Mouse (Mus musculus) kidney, embryonic 16.5 days (tissue): ENCODE results near the gene Doc2b. TPM values are rescaled to one million over a fixed set of nuclear protein-coding genes. Genes with fewer than 3 reads are reported as not detected.
A peak's percentile ranks its signal among the peaks of the same experiment; 100 is the strongest.

Experiments used
- ATAC-seq: fragments of 200-750 bp; cut with Nextera tagmentation; 2 replicates; pipeline ENCODE4 v1.8.0; 2017; ENCODE audit warnings: moderate TSS enrichment; ENCODE audit not compliant: low FRiP score, low TSS enrichment
- H3K27ac ChIP-seq: fragments of 300-500 bp; sonication (generic); 2 replicates; pipeline ENCODE4 v1.5.1; 2014; ENCODE audit warnings: low read length
- H3K27me3 ChIP-seq: fragments of 300-500 bp; sonication (generic); 2 replicates; pipeline ENCODE4 v1.6.1; 2014; ENCODE audit warnings: low read length, control low read depth, mixed read lengths; ENCODE audit not compliant: insufficient read depth
- H3K36me3 ChIP-seq: fragments of 300-500 bp; sonication (generic); 2 replicates; pipeline ENCODE4 v1.6.1; 2014; ENCODE audit warnings: low read length, control low read depth, mixed read lengths; ENCODE audit not compliant: insufficient read depth
- H3K4me1 ChIP-seq: fragments of 300-500 bp; sonication (generic); 2 replicates; pipeline ENCODE4 v1.6.1; 2014; ENCODE audit warnings: low read length, control low read depth, mixed read lengths; ENCODE audit not compliant: insufficient read depth
- H3K4me2 ChIP-seq: fragments of 300-500 bp; sonication (generic); replicated peaks from 2 replicates; pipeline ENCODE4 v1.6.1; 2014; ENCODE audit warnings: low read depth, low read length
- H3K4me3 ChIP-seq: fragments of 300-500 bp; sonication (generic); 2 replicates; pipeline ENCODE4 v1.5.1; 2014; ENCODE audit warnings: mild to moderate bottlenecking, low read length
- H3K9ac ChIP-seq: fragments of 300-500 bp; sonication (generic); replicated peaks from 2 replicates; pipeline ENCODE4 v1.6.1; 2014; ENCODE audit warnings: low read length
- H3K9me3 ChIP-seq: fragments of 300-500 bp; sonication (generic); 2 replicates; pipeline ENCODE4 v1.6.1; 2016; ENCODE audit warnings: low read length, control low read depth
- WGBS: fragments of 180-500 bp; shearing (Covaris S2); extraction: QIAGEN DNeasy Blood & Tissue Kit; methylation state at CpG from one replicate; pipeline ENCODE4 v1.1.7; 2014; 5-methylcytosine and 5-hydroxymethylcytosine counted together
- polyA plus RNA-seq: library from polyadenylated mRNA; unstranded; fragments of >200 nt; fragmentation: Nextera tagmentation; extraction: Ambion mirVana; gene quantifications from 2 replicates; pipeline ENCODE4 v1.2.1, GENCODE M21; 2015

Doc2b gene
- polyA plus RNA-seq, 1 experiment from 2014 or later: 0.54 TPM

GRCm38 (mm10) chr11:75794602-75795320, 1.1 kb downstream of the Doc2b start:
- H3K36me3 ChIP-seq: no peaks in the 10 kb centered on the region
- H3K4me1 ChIP-seq: peaks cover 17% of the 10 kb centered on the region; the same call in 1 of the 2 replicates
- peak overlapping the region; percentile 53 for H3K4me3 ChIP-seq
- no peaks in the 10 kb centered on the region for H3K9me3 ChIP-seq
- H3K27ac ChIP-seq: no peak overlapping the region
- ATAC-seq: no peak
- WGBS: 6% methylated on average over 45 of the region's 45 CpGs
- peak overlapping the region; percentile 76 for H3K4me2 ChIP-seq
- H3K9ac ChIP-seq: peak overlapping the region; percentile 73
- peaks cover 31% of the 10 kb centered on the region for H3K27me3 ChIP-seq

GRCm38 (mm10) chr11:75793351-75793750, 2.5 kb downstream of the Doc2b start:
- H3K4me1 ChIP-seq: peaks cover 14% of the 10 kb centered on the region; the same call in 1 of the 2 replicates
- no peak overlapping the region for H3K27ac ChIP-seq
- H3K27me3 ChIP-seq: peaks cover 31% of the 10 kb centered on the region
- no peaks in the 10 kb centered on the region for H3K36me3 ChIP-seq
- no peaks in the 10 kb centered on the region for H3K9me3 ChIP-seq
- WGBS: 79% methylated on average over 5 of the region's 5 CpGs
- no peak for ATAC-seq
- no peak overlapping the region for H3K4me2 ChIP-seq
- no peak overlapping the region for H3K9ac ChIP-seq
- no peak overlapping the region for H3K4me3 ChIP-seq

GRCm38 (mm10) chr11:75792535-75792934, 3.3 kb downstream of the Doc2b start:
- peaks cover 14% of the 10 kb centered on the region; the same call in 1 of the 2 replicates for H3K4me1 ChIP-seq
- peaks cover 31% of the 10 kb centered on the region for H3K27me3 ChIP-seq
- WGBS: 78% methylated on average over 5 of the region's 5 CpGs
- H3K27ac ChIP-seq: no peak overlapping the region
- H3K9ac ChIP-seq: no peak overlapping the region
- H3K9me3 ChIP-seq: no peaks in the 10 kb centered on the region
- no peak for ATAC-seq
- H3K36me3 ChIP-seq: no peaks in the 10 kb centered on the region
- H3K4me3 ChIP-seq: no peak overlapping the region
- H3K4me2 ChIP-seq: no peak overlapping the region

GRCm38 (mm10) chr11:75785897-75786296, 10.0 kb downstream of the Doc2b start:
- no peak overlapping the region for H3K27ac ChIP-seq
- H3K9ac ChIP-seq: no peak overlapping the region
- no peak for ATAC-seq
- no peak overlapping the region for H3K4me3 ChIP-seq
- no peaks in the 10 kb centered on the region for H3K4me1 ChIP-seq
- no peaks in the 10 kb centered on the region for H3K9me3 ChIP-seq
- no peak overlapping the region for H3K4me2 ChIP-seq
- H3K36me3 ChIP-seq: no peaks in the 10 kb centered on the region
- 72% methylated on average over 8 of the region's 8 CpGs for WGBS
- no peaks in the 10 kb centered on the region for H3K27me3 ChIP-seq

- 87% methylated on average over 5 of the region's 5 CpGs for WGBS
- no peak for ATAC-seq
- H3K4me1 ChIP-seq: no peaks in the 10 kb centered on the region
Measured at GRCm38 (mm10) chr11:75783799-75784198, 12.1 kb downstream of the Doc2b start.

GRCm38 (mm10) chr11:75781919-75782318, 13.9 kb downstream of the Doc2b start:
- Histone ChIP-seq H3K27me3 (no peaks in the 10 kb centered on the region), H3K4me1 (no peaks in the 10 kb centered on the region), H3K4me2 (no peak overlapping the region), H3K36me3 (no peaks in the 10 kb centered on the region), H3K9me3 (no peaks in the 10 kb centered on the region), H3K9ac (no peak overlapping the region), H3K4me3 (no peak overlapping the region), H3K27ac (no peak overlapping the region)
- 23% methylated on average over 6 of the region's 6 CpGs for WGBS
- peak; percentile 84 for ATAC-seq

More at GRCm38 (mm10) chr11:75783799-75784198, 12.1 kb downstream of the Doc2b start:
- Histone ChIP-seq H3K4me2 (no peak overlapping the region), H3K9me3 (no peaks in the 10 kb centered on the region), H3K27ac (no peak overlapping the region), H3K36me3 (no peaks in the 10 kb centered on the region), H3K9ac (no peak overlapping the region), H3K4me3 (no peak overlapping the region), H3K27me3 (no peaks in the 10 kb centered on the region)

GRCm38 (mm10) chr11:75775919-75776318, 19.9 kb downstream of the Doc2b start:
- H3K9ac ChIP-seq: no peak overlapping the region
- no peaks in the 10 kb centered on the region for H3K4me1 ChIP-seq
- no peak for ATAC-seq
- H3K4me2 ChIP-seq: no peak overlapping the region
- H3K27ac ChIP-seq: no peak overlapping the region
- H3K4me3 ChIP-seq: no peak overlapping the region
- WGBS: 81% methylated on average over 1 of the region's 1 CpGs
- H3K36me3 ChIP-seq: no peaks in the 10 kb centered on the region
- no peaks in the 10 kb centered on the region for H3K9me3 ChIP-seq
- H3K27me3 ChIP-seq: no peaks in the 10 kb centered on the region

GRCm38 (mm10) chr11:75772562-75772961, 23.3 kb downstream of the Doc2b start:
- Histone ChIP-seq H3K4me2 (no peak overlapping the region), H3K9me3 (no peaks in the 10 kb centered on the region), H3K27ac (no peak overlapping the region), H3K4me3 (no peak overlapping the region), H3K4me1 (0 out of 2 replicates have a peak, but pooled peaks cover 6% of the 10 kb centered on the region), H3K9ac (no peak overlapping the region), H3K36me3 (no peaks in the 10 kb centered on the region), H3K27me3 (no peaks in the 10 kb centered on the region)
- 83% methylated on average over 5 of the region's 5 CpGs for WGBS
- ATAC-seq: no peak

- no peak overlapping the region; the same call in 1 of the 2 replicates for H3K27ac ChIP-seq
- WGBS: under 1% methylated on average over 19 of the region's 23 CpGs
- H3K4me3 ChIP-seq: 0 out of 2 replicates have a peak overlapping the region, but pooled peaks have one; percentile 22
Measured at GRCm38 (mm10) chr11:75769206-75769605, 26.6 kb downstream of the Doc2b start.

More at GRCm38 (mm10) chr11:75769206-75769605, 26.6 kb downstream of the Doc2b start:
- H3K27me3 ChIP-seq: no peaks in the 10 kb centered on the region
- ATAC-seq: peak; percentile 95
- peak overlapping the region; percentile 46 for H3K4me2 ChIP-seq
- peaks cover 12% of the 10 kb centered on the region for H3K36me3 ChIP-seq
- H3K9me3 ChIP-seq: no peaks in the 10 kb centered on the region
- H3K4me1 ChIP-seq: 0 out of 2 replicates have a peak, but pooled peaks cover 6% of the 10 kb centered on the region
- no peak overlapping the region for H3K9ac ChIP-seq
